Mouse (Mus musculus): ENCODE data around the gene Tra2a. TPM values are rescaled to one million over a fixed set of nuclear protein-coding genes. Genes with fewer than 3 reads are reported as not detected.

Gene Tra2a
- 94.2 and 103 TPM in 2 replicates for polyA plus RNA-seq (2012; ENCODE audit: insufficient read depth, insufficient read length, missing spikeins)

DNA sequence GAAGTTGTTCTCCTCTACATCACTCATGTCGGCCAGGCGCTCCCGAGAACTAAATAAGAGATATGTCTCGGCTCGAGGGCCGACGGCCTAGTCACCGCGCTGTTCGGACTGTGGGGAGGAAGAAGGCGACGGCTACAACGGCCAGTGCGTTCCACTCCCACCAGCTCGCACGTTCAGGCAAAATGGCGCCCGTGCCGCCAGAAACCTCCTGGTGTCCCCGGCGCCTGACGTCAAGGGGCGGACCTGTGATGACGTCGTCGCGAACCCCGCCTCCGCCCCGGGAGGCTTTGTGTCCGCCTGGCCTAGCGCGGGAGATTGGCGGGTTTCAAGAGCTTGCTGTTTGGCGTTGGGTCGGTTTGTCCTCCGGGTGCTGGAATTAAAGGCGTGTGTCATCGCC, at the start of gene Tra2a:
Gene Tra2a, minus strand, starts transcription at position 187 of the 397 bp plus-strand sequence.
- H3K4me1 ChIP-seq (ENCODE audit: control insufficient read depth, insufficient read depth, low read length) = peaks cover 21% of the 10 kb centered on the region
- no peak for TF ChIP-seq CTCF (IDR thresholded peaks at IDR 0.05; ENCODE audit: low read depth, low read length)
- no peak for TF ChIP-seq POLR2A (IDR thresholded peaks at IDR 0.05; ENCODE audit: borderline replicate concordance, low read depth, low read length)

DNA sequence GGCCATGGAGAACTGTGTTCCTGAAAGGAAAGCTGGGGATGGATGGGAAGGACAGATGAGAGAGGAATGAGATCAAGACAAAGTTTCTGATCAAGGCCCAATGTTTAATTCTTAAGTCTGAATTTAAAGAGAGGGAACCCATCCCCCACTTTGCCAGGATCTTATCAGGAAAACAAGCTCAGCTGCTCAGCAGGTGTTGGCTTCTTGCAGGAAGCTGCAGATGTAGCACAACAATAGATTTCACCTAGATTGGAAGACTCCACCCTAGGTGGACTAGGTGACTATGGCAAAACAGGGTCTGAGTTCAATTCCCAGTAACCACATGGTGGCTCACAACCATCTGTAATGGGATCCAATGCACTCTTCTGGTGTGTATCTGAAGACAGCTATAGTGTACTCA, 34.5 kb upstream of the Tra2a start:
- Histone ChIP-seq H3K4me3 (ENCODE audit: insufficient read depth, low read length) (no peak overlapping the region), H3K27ac (ENCODE audit: insufficient read depth, low read depth, low read length) (no peak overlapping the region), H3K4me1 (ENCODE audit: control insufficient read depth, insufficient read depth, low read length) (no peaks in the 10 kb centered on the region)
- no peak for TF ChIP-seq CTCF (IDR thresholded peaks at IDR 0.05; ENCODE audit: low read depth, low read length)

More for the DNA sequence above, at the start of gene Tra2a:
- H3K4me3 ChIP-seq (ENCODE audit: insufficient read depth, low read length) = peak within 1 kb of the TSS; percentile 73
- H3K27ac ChIP-seq (ENCODE audit: insufficient read depth, low read depth, low read length) = peak within 1 kb of the TSS; percentile 72

DNA sequence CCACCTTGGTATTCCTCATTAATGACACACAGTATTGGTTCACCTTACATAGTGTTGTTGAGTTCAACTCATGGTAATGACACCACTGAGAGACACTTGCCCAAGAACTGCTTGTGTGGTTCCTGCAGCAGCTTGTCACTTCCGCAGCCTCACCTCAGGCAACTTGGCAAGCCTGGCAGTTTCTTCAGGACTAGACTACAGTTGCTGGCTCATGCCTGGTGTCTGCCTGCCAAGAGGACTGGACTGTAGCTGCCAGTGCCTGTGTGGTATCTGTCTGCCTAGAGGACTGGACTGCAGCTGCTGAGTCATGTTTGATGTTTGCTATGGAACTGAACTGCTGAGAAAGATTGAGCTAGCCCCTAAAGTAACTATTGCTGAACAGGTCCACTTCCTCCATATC, 18.3 kb upstream of the Tra2a start:
- no peak overlapping the region for H3K4me3 ChIP-seq (ENCODE audit: insufficient read depth, low read length)
- no peaks in the 10 kb centered on the region for H3K4me1 ChIP-seq (ENCODE audit: control insufficient read depth, insufficient read depth, low read length)
- TF ChIP-seq POLR2A (IDR thresholded peaks at IDR 0.05; ENCODE audit: borderline replicate concordance, low read depth, low read length) = no peak
- TF ChIP-seq CTCF (IDR thresholded peaks at IDR 0.05; ENCODE audit: low read depth, low read length) = no peak
- H3K27ac ChIP-seq (ENCODE audit: insufficient read depth, low read depth, low read length) = no peak overlapping the region

DNA sequence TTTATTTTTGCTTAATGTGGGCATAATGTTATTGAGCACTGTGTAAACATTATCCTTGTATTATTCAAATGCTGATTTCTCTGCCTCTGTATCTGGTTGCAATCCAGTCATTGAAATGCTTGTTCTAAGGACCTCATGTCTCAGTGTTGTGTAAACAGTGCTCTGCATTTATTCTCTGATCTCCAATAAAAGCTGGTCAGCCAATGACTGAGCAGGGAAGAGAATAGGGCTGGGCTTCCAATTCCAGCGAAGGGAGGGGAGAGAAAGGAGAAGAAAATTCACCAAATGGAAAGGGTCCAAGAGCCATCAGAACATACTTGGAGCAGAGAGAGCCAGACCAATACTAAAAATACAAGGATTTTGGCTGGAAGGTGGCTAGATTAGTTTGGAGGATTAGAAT, 17.1 kb upstream of the Tra2a start:
- TF ChIP-seq CTCF (IDR thresholded peaks at IDR 0.05; ENCODE audit: low read depth, low read length) (no peak), POLR2A (IDR thresholded peaks at IDR 0.05; ENCODE audit: borderline replicate concordance, low read depth, low read length) (no peak)
- Histone ChIP-seq H3K27ac (ENCODE audit: insufficient read depth, low read depth, low read length) (no peak overlapping the region), H3K4me1 (ENCODE audit: control insufficient read depth, insufficient read depth, low read length) (no peaks in the 10 kb centered on the region), H3K4me3 (ENCODE audit: insufficient read depth, low read length) (no peak overlapping the region)

DNA sequence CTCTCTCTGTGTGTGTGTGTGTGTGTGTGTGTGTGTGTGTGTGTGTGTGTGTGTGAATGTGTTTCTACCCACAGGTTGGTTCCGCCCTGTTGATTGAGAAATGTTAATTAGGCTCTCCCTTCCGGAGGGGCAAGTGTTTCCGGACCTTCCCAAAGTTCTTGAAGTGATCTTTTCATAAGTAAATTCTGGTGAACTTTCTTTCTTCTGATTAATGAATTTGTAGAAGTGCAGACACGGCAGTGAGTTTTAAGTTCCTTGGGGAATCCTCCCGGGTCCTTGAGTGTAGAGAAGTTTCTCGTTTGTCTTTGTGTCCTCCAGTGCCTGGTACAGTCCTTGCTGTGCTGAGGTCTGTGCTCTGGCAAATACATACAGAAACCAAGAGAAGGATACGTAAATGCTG, 11.5 kb upstream of the Tra2a start:
- no peak overlapping the region for H3K4me3 ChIP-seq (ENCODE audit: insufficient read depth, low read length)
- no peaks in the 10 kb centered on the region for H3K4me1 ChIP-seq (ENCODE audit: control insufficient read depth, insufficient read depth, low read length)
- no peak overlapping the region for H3K27ac ChIP-seq (ENCODE audit: insufficient read depth, low read depth, low read length)
- TF ChIP-seq POLR2A (IDR thresholded peaks at IDR 0.05; ENCODE audit: borderline replicate concordance, low read depth, low read length) (no peak), CTCF (IDR thresholded peaks at IDR 0.05; ENCODE audit: low read depth, low read length) (no peak)

DNA sequence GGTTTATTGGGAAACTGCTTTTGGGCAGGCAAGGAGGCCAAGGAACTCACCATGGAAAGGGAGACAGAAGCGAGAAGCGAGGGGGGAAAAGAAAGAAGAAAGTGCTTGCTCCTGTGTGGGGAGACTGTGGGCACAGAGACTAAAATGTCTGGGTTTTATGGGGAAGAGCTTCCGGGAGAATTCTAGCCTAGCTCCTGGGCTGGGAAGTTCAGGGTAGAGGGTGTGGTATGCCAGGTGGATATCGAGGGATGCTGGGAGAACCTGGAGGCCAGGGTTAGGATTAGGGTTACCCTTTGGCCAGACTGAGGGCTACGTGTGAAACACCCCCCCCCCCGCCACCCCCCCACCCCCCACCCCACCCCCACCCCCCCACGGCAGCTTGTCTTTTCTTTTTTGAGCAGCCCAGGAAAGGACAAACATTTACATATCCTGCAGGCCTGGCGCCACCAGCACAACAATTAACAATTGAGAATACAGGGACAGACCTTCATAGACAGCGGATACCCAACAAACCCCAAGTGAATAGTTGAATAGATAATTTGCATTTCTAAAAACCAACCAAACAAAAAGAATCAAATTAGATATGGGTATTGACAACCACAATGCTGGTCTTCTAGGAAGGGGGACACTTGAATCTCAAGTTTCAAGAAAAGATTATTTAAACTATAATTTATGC, 10.7 kb upstream of the Tra2a start:
- Histone ChIP-seq H3K4me3 (ENCODE audit: insufficient read depth, low read length) (no peak overlapping the region), H3K4me1 (ENCODE audit: control insufficient read depth, insufficient read depth, low read length) (peaks cover 5% of the 10 kb centered on the region; the same call in 1 of the 2 replicates), H3K27ac (ENCODE audit: insufficient read depth, low read depth, low read length) (no peak overlapping the region)
- TF ChIP-seq CTCF (IDR thresholded peaks at IDR 0.05; ENCODE audit: low read depth, low read length) (no peak), POLR2A (IDR thresholded peaks at IDR 0.05; ENCODE audit: borderline replicate concordance, low read depth, low read length) (no peak)

DNA sequence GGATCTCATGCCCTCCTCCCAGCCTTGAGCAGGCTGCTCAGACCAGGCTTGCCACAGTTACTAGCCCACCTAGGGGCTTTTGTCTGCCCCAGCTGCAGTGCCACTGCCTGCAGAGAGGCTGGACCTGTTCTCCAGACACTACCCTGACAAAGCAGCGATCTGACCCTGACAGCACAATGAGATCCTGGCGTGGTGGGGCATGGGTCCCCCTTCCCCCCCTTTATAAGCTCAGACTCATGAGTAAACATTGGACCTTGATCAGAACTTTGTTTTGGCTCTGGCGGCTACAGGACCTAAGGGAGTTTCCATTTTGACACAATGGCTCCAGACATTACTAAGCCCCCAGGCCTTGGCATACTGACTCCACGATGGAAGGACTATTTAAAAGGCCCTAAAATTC, 10.1 kb upstream of the Tra2a start:
- Histone ChIP-seq H3K27ac (ENCODE audit: insufficient read depth, low read depth, low read length) (no peak overlapping the region), H3K4me3 (ENCODE audit: insufficient read depth, low read length) (no peak overlapping the region), H3K4me1 (ENCODE audit: control insufficient read depth, insufficient read depth, low read length) (peaks cover 5% of the 10 kb centered on the region; the same call in 1 of the 2 replicates)
- TF ChIP-seq CTCF (IDR thresholded peaks at IDR 0.05; ENCODE audit: low read depth, low read length) (no peak), POLR2A (IDR thresholded peaks at IDR 0.05; ENCODE audit: borderline replicate concordance, low read depth, low read length) (no peak)

DNA sequence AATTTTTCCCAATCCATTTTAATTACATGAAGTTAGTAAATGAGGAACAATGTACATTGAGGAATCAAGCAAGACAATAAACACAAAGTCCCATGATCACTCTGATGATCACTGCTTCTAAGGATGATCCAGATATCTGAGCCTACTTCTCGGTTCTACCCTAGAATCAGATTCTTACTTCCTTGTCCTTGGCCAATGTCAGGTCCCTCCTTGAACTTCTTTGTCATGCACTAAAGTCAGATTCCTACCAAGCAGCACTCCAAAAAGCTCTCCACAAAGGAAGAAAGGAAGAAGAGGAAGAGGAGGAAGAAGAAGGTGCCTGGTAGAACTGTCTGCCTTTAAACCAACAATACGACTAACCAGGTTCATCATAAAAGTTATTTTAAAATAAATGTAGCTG, 9.0 kb upstream of the Tra2a start:
- TF ChIP-seq POLR2A (IDR thresholded peaks at IDR 0.05; ENCODE audit: borderline replicate concordance, low read depth, low read length) (no peak), CTCF (IDR thresholded peaks at IDR 0.05; ENCODE audit: low read depth, low read length) (no peak)
- no peak overlapping the region for H3K27ac ChIP-seq (ENCODE audit: insufficient read depth, low read depth, low read length)

DNA sequence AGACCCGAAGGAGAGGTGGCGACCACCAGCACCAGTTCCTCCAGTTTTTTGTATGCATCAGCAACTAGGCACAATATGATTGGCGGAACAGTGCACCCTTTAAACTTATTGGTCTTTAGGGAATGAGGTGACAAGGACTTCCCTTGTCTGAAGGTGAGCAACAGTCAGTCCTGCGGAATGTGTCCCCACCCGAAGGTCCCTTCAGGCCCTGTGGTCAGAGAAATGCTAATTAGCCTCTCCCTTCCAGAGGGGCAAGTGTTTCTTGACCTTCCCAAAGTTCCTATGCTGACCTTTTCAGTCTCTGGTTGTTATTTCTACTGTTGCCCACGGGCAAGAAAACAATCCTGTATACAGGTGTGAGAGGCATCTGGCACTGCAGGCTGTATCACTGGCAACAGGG, 8.0 kb upstream of the Tra2a start:
- TF ChIP-seq POLR2A (IDR thresholded peaks at IDR 0.05; ENCODE audit: borderline replicate concordance, low read depth, low read length) (no peak), CTCF (IDR thresholded peaks at IDR 0.05; ENCODE audit: low read depth, low read length) (no peak)

More for the DNA sequence above, 9.0 kb upstream of the Tra2a start:
- Histone ChIP-seq H3K4me1 (ENCODE audit: control insufficient read depth, insufficient read depth, low read length) (peaks cover 5% of the 10 kb centered on the region; the same call in 1 of the 2 replicates), H3K4me3 (ENCODE audit: insufficient read depth, low read length) (no peak overlapping the region)

DNA sequence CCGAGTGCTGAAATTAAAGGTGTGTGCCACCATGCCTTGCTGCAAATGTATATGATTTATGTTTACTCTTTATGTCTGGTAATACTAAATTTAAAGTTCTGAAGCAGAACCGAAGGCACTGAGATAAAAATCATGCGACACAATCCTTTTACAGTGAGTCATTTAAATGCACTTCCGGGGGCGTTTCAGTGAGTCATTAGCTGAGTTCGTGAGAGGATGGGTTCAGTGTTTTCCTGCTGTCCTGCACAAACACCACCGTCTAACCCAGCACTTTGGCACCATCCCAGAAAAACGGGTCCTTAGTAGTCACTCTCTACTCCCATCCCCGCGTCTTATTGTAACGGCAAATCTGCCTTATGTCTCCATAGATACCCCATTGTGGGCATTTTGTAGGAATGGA, 6.1 kb upstream of the Tra2a start:
- peak overlapping the region; percentile 57 for H3K27ac ChIP-seq (ENCODE audit: insufficient read depth, low read depth, low read length)
- H3K4me1 ChIP-seq (ENCODE audit: control insufficient read depth, insufficient read depth, low read length) = peaks cover 7% of the 10 kb centered on the region; the same call in 1 of the 2 replicates
- H3K4me3 ChIP-seq (ENCODE audit: insufficient read depth, low read length) = no peak overlapping the region
- TF ChIP-seq POLR2A (IDR thresholded peaks at IDR 0.05; ENCODE audit: borderline replicate concordance, low read depth, low read length) (no peak), CTCF (IDR thresholded peaks at IDR 0.05; ENCODE audit: low read depth, low read length) (no peak)

More for the DNA sequence above, 8.0 kb upstream of the Tra2a start:
- Histone ChIP-seq H3K27ac (ENCODE audit: insufficient read depth, low read depth, low read length) (no peak overlapping the region), H3K4me3 (ENCODE audit: insufficient read depth, low read length) (no peak overlapping the region), H3K4me1 (ENCODE audit: control insufficient read depth, insufficient read depth, low read length) (peaks cover 7% of the 10 kb centered on the region; the same call in 1 of the 2 replicates)
